Mouse (Mus musculus) C3H10T1/2 (cell line): ENCODE results near the gene Tpm3-rs7. TPM values are rescaled to one million over a fixed set of nuclear protein-coding genes. Genes with fewer than 3 reads are reported as not detected.

Experiments
- polyA plus RNA-seq, 2 experiments: library from polyadenylated mRNA; unstranded; fragments of >200 nt; fragmentation: generic; extraction: Trizol; gene quantifications; one replicate each; pipeline ENCODE4 v1.2.1; 2012; ENCODE audit warnings: missing spikeins in 2 of 2

Gene Tpm3-rs7
- polyA plus RNA-seq = 1 to 10 TPM; 1.7 to 1.9 TPM

GRCm38 (mm10) chr14:113314499-113314898 lies at the start of gene Tpm3-rs7:
TSS of gene Tpm3-rs7 (plus strand) at chr14:113314608.

